Mouse (Mus musculus) megakaryocyte, embryonic 14.5 days (primary cell): ENCODE measurements around the gene Tmprss13.

Source experiments
- FLI1 ChIP-seq: IDR thresholded peaks from 2 replicates; pipeline ENCODE4 v1.6.1; 2012; ENCODE audit warnings: low read length, inconsistent platforms, mixed read lengths
- GATA1 ChIP-seq: IDR thresholded peaks from 3 replicates; pipeline ENCODE4 v1.6.1; 2012; ENCODE audit warnings: mixed read lengths, low read length, inconsistent platforms, borderline replicate concordance

DNA sequence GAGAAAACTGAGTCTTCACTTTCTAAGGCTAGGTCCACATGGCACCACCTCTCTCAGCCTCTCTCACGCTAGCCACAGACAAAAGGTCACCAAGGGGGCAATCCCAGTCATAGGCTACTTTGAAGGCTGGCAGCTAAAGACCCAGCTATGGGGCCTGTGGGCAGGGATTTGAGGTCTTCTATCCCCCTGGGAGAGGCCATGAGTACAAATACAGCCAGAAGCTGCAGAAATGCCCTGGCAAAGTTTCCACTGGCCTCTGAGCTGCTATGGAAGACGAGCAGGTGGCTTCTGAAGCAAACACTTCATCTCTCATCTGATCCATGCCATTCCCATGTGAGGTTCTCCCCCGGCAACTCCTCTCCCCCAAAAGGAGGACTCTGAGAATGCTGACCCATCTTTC lies 38.8 kb upstream of the Tmprss13 start:
- no peak for TF ChIP-seq GATA1
- TF ChIP-seq FLI1: no peak
